Mouse (Mus musculus): ENCODE results near the gene Smok3b.

Smok3b gene

DNA sequence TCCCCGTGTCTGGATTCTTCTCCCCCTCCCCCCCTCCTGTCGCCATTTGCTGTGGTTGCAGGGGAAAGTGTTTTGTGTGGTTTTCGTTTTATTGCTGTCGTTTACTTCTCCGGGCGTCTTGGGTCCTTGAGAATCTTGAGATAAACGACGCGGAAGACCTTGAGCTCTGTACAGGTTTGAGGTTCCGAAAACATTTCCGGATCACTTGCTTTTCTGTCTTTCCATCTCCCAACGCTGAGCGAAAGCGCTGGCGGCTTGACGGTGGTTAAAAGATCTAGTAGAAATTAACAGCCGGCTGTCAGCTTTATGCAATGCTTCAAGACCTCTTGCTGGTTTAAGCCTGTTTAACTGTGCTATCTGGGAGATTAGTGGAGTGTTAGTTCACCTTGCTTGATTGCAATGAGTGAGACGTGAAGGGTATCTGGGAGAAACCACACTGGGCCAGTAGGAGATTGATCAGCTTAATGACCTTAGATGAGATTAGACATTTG is 64.2 kb downstream of the Smok3b start:
- peak; percentile 48 for DNase-seq (ENCODE audit: low read depth)

- DNase-seq (ENCODE audit: low read depth): no peak
Observed at GRCm38 (mm10) chr5:138086842-138087241, 65.6 kb downstream of the Smok3b start.

- no peak for DNase-seq (ENCODE audit: low read depth)
Observed at GRCm38 (mm10) chr5:138088366-138088765, 67.1 kb downstream of the Smok3b start.

DNA sequence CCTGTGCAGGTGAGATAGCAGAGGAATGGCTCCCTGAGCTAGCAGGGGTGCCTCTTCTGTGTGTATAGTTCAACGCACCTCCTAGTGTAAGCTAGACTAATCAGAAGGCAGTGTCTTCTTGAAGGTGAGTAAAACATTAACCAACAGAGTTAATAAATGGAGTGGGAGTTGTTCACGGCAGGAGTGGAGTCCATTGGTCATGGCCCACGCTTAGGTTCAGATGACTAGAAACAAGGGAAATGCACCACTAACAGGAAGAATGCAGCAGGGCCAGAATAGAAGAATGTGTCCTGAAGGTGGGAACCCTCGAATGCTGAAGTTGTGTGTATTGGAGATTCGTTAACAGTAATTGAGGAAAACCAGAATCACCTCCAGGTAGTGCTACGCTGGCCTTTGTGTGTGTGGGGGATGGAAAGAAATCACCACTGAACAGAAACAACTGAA is 67.9 kb downstream of the Smok3b start:
- DNase-seq (ENCODE audit: low read depth): no peak

GRCm38 (mm10) chr5:138090271-138090670 is 69.0 kb downstream of the Smok3b start:
- peak; percentile 41 for DNase-seq (ENCODE audit: low read depth)

- no peak for DNase-seq (ENCODE audit: low read depth)
Observed at GRCm38 (mm10) chr5:138090737-138091136, 69.5 kb downstream of the Smok3b start.

- DNase-seq (ENCODE audit: low read depth): no peak
Observed at GRCm38 (mm10) chr5:138092771-138093170, 71.5 kb downstream of the Smok3b start.

DNA sequence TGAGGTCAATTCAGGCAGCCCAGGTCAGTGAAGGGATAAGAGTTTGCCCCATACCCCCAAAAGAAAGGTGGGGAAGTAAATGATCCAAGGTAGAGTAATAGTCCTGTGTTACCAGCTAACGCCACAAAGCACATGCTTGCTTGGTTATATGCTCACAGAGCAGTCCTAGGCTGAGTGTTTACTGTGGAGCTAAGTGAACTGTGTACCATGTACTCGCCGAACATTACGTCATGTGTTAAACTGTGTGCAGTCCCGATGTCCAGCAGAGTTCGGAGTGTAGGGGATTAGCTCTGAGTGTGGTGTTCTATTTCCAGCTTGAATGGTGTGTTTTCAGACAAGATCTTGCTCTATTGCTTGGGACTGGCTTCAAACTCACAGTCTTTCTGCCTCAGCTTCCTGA is 73.2 kb downstream of the Smok3b start:
- no peak for DNase-seq (ENCODE audit: low read depth)
